Mouse (Mus musculus): ENCODE results near the gene Tmem119. TPM values are rescaled to one million over a fixed set of nuclear protein-coding genes. Genes with fewer than 3 reads are reported as not detected.
A peak's percentile ranks its signal among the peaks of the same experiment; 100 is the strongest.
"Not testable (repeated sequence)": the region's sequence is repeated elsewhere in the genome, so short reads cannot be mapped to it uniquely, and the experiment has no call there.

Tmem119 gene
- polyA plus RNA-seq, 1 experiment from 2014 or later, result 242 TPM

DNA sequence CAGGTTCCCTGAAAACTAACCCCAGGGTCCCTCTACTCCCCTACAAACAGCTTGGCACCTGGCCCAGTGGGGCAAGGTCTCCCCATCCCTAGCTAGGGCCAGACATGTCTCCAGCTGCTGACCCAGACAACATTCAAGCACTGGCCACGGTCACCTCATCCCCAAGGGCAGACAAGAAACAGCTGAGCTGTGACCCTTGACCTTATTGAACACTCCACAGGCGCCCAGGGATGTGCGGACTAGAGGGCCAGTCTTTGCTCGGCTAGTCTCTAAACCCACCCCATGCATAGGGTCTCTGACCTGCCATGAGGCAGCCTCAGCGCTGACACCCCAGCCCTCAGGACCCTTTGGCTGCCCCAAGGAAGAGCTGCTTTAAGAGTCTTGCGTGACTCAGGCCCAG, 11.7 kb downstream of the Tmem119 start:
- Histone ChIP-seq H3K9me3 (no peaks in the 10 kb centered on the region), H3K36me3 (peaks cover 15% of the 10 kb centered on the region), H3K27ac (peak overlapping the region; percentile 97), H3K9ac (replicated peaks) (no peak overlapping the region), H3K4me2 (peak overlapping the region; percentile 31), H3K27me3 (no peaks in the 10 kb centered on the region), H3K4me3 (replicated peaks) (0 out of 2 replicates have a peak overlapping the region, but pooled peaks have one; percentile 3), H3K4me1 (replicated peaks) (peaks cover 85% of the 10 kb centered on the region)
- peak; percentile 20; the same call in 1 of the 2 replicates for ATAC-seq (ENCODE audit: insufficient number of reproducible peaks, insufficient read depth, low FRiP score, low TSS enrichment, low read depth)
- 19% methylated on average over 6 of the region's 6 CpGs for WGBS

DNA sequence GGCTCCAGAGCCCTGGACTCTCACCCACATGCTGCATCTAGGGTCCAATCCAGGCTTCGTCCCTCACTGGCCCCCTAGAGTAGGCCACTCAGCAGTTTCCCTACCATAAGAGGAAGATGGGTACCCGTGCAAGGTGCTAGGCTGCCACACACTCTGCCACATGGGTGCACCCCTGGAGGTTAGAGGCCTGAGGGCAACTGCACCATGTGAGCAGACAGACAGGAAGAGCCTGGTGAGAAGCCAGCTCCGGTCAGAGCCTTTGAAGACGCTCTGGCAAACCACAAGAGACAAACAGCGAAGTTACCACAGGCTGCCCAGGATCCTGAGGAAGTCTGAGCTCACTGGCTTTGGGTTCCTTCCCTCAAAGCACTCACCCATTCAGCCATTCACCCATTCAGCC, 13.3 kb downstream of the Tmem119 start:
- 71% methylated on average over 5 of the region's 5 CpGs for WGBS
- Histone ChIP-seq H3K9ac (replicated peaks) (no peak overlapping the region), H3K4me3 (replicated peaks) (no peak overlapping the region), H3K9me3 (no peaks in the 10 kb centered on the region), H3K27ac (0 out of 2 replicates have a peak overlapping the region, but pooled peaks have one; percentile 35), H3K27me3 (no peaks in the 10 kb centered on the region), H3K4me2 (no peak overlapping the region), H3K4me1 (replicated peaks) (peaks cover 83% of the 10 kb centered on the region), H3K36me3 (no peaks in the 10 kb centered on the region)
- no peak for ATAC-seq (ENCODE audit: insufficient number of reproducible peaks, insufficient read depth, low FRiP score, low TSS enrichment, low read depth)

DNA sequence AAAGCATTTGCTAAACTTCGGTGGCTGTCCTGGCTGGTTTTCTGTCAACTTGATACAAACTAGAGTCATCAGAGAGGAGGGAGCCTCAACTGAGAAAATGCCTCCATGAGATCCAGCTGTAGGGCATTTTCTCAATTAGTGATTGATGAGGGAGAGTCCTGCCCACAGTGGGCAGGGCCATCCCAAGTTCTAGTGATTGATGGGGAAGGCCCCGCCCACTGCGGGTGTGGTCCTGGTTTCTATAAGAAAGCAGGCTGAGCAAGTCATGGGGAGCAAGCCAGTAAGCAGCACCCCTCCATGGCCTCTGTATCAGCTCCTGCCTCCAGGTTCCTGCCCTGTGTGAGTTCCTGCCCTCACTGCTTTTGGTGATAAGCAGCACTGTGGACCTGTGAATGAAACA, 16.2 kb downstream of the Tmem119 start:
- 27% methylated on average over 3 of the region's 3 CpGs for WGBS
- not testable (repeated sequence) for ATAC-seq (ENCODE audit: insufficient number of reproducible peaks, insufficient read depth, low FRiP score, low TSS enrichment, low read depth); H3K36me3 ChIP-seq; H3K4me3 ChIP-seq (replicated peaks); H3K9me3 ChIP-seq; H3K27me3 ChIP-seq
- peak overlapping the region; percentile 93 for H3K27ac ChIP-seq
- H3K4me1 ChIP-seq (replicated peaks), result peaks cover 71% of the 10 kb centered on the region
- peak overlapping the region; percentile 43 for H3K4me2 ChIP-seq
- H3K9ac ChIP-seq (replicated peaks), result 0 out of 2 replicates have a peak overlapping the region, but pooled peaks have one; percentile 34

DNA sequence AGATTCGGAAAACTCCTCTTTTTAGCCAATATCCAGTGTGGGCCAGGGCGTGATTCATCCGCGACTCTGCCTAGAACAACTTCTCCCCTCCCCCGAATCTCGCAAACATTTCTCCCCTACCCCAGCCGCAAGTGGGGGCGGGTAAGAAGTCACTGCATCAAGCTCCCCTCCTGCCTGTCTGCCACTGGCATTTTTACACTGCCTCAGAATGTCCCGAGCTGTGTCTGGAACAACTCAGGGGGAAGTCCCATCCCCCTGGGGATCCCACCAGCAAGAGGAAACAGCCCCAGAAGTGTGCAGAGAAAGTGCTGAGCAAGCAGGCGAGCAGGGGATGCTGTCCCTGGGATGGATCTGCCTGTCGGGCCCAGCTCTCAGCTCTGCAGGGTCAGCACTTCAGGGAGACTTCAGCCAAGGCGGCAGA, 16.7 kb downstream of the Tmem119 start:
- Histone ChIP-seq H3K36me3 (peaks cover 3% of the 10 kb centered on the region; the same call in 1 of the 2 replicates), H3K9me3 (no peaks in the 10 kb centered on the region), H3K27me3 (no peaks in the 10 kb centered on the region), H3K9ac (replicated peaks) (peak overlapping the region; percentile 34; the same call in 1 of the 2 replicates), H3K4me1 (replicated peaks) (peaks cover 66% of the 10 kb centered on the region), H3K27ac (peak overlapping the region; percentile 93), H3K4me2 (peak overlapping the region; percentile 43), H3K4me3 (replicated peaks) (no peak overlapping the region)
- 7% methylated on average over 12 of the region's 12 CpGs for WGBS
- no peak for ATAC-seq (ENCODE audit: insufficient number of reproducible peaks, insufficient read depth, low FRiP score, low TSS enrichment, low read depth)

DNA sequence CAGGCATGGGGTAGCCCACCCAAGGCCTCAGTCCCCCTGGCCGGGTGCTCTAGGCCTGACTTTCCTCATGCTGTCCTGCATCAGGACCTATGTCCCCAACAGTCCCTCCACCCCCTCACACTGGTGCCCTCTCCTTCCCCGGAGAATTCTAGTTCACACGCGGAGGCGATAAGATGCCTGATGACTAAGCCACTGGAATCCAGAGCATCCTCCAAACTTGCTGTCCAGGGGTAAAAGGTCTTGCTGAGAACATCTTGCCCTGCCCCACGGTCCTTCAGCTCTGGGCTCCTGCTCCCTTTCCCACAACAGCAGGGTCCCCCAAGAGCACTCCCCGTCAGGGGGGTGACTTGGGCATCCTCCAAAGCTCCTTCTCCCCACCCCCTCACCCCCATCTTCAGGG, 17.7 kb downstream of the Tmem119 start:
- Histone ChIP-seq H3K36me3 (peaks cover 12% of the 10 kb centered on the region; the same call in 1 of the 2 replicates), H3K27ac (peak overlapping the region; percentile 93), H3K27me3 (no peaks in the 10 kb centered on the region), H3K4me2 (no peak overlapping the region), H3K4me3 (replicated peaks) (no peak overlapping the region), H3K9me3 (no peaks in the 10 kb centered on the region), H3K9ac (replicated peaks) (no peak overlapping the region), H3K4me1 (replicated peaks) (peaks cover 56% of the 10 kb centered on the region)
- ATAC-seq (ENCODE audit: insufficient number of reproducible peaks, insufficient read depth, low FRiP score, low TSS enrichment, low read depth), result no peak
- 93% methylated on average over 7 of the region's 7 CpGs for WGBS

DNA sequence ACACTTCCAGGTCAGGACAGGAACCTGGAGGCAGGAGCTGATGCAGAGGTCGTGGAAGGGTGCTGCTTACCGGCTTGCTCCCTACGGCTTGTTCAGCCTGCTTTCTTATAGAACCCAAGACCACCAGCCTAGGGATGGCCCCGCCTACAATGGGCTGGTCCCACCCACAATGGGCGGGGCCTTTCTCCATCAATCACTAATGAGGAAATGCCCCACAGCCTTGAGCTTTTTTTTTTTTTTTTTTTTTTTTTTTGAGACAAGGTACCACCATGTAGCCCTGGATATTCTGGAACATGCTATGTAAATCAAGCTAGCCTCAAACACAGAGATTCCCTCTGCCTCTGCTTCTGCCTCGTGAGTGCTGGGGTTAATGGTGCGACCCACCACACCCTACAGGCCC, 18.4 kb downstream of the Tmem119 start:
- no peak for ATAC-seq (ENCODE audit: insufficient number of reproducible peaks, insufficient read depth, low FRiP score, low TSS enrichment, low read depth)
- Histone ChIP-seq H3K27me3 (no peaks in the 10 kb centered on the region), H3K9ac (replicated peaks) (no peak overlapping the region), H3K4me3 (replicated peaks) (no peak overlapping the region), H3K9me3 (no peaks in the 10 kb centered on the region), H3K4me1 (replicated peaks) (peaks cover 48% of the 10 kb centered on the region), H3K27ac (peak overlapping the region; percentile 70), H3K36me3 (peaks cover 18% of the 10 kb centered on the region), H3K4me2 (no peak overlapping the region)
- 80% methylated on average over 7 of the region's 7 CpGs for WGBS

DNA sequence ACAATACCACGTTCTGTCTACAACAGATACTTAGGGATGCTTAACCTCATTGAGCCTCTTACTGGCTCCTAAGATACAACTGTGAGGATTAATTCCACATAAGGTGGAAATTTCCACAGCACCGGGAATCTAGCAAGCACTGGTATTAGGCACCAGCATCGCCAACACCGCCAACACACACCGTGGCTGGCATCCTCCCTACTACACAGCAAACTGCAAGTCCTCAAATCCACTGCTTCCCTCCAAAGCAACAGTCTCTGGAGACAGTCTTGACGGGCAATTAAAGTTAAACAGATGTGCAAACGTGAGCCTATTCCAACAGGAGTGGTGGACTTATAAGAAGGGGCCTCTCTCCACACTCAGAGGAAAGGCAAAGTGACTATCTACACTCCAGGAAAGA, 19.1 kb downstream of the Tmem119 start:
- Histone ChIP-seq H3K4me3 (replicated peaks) (no peak overlapping the region), H3K9me3 (no peaks in the 10 kb centered on the region), H3K27me3 (no peaks in the 10 kb centered on the region), H3K4me1 (replicated peaks) (peaks cover 42% of the 10 kb centered on the region), H3K9ac (replicated peaks) (no peak overlapping the region), H3K36me3 (peaks cover 24% of the 10 kb centered on the region), H3K4me2 (no peak overlapping the region), H3K27ac (peak overlapping the region; percentile 70)
- no peak for ATAC-seq (ENCODE audit: insufficient number of reproducible peaks, insufficient read depth, low FRiP score, low TSS enrichment, low read depth)
- 61% methylated on average over 7 of the region's 7 CpGs for WGBS

DNA sequence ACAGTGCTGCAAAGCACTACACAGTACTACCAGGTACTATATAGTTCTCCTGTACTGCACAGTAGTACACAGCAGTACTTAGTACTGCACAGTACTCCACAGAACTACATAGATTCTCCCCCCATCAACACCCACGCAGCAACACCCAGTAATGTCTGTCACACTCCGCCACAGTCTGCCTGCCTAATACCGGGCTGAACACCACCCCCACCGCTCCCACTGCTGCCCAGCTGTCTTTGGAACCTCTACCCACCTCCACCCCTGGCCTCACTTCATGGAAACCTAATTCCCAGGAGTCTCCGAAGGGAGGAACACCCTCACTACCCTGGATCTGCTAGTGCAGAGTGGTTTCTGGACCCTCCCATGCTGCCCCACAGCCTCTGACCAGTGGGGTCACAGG, 19.6 kb downstream of the Tmem119 start:
- Histone ChIP-seq H3K27me3 (no peaks in the 10 kb centered on the region), H3K9me3 (no peaks in the 10 kb centered on the region), H3K27ac (peak overlapping the region; percentile 70), H3K9ac (replicated peaks) (no peak overlapping the region), H3K4me1 (replicated peaks) (peaks cover 40% of the 10 kb centered on the region), H3K36me3 (peaks cover 29% of the 10 kb centered on the region), H3K4me2 (no peak overlapping the region), H3K4me3 (replicated peaks) (no peak overlapping the region)
- 81% methylated on average over 5 of the region's 5 CpGs for WGBS
- no peak for ATAC-seq (ENCODE audit: insufficient number of reproducible peaks, insufficient read depth, low FRiP score, low TSS enrichment, low read depth)

DNA sequence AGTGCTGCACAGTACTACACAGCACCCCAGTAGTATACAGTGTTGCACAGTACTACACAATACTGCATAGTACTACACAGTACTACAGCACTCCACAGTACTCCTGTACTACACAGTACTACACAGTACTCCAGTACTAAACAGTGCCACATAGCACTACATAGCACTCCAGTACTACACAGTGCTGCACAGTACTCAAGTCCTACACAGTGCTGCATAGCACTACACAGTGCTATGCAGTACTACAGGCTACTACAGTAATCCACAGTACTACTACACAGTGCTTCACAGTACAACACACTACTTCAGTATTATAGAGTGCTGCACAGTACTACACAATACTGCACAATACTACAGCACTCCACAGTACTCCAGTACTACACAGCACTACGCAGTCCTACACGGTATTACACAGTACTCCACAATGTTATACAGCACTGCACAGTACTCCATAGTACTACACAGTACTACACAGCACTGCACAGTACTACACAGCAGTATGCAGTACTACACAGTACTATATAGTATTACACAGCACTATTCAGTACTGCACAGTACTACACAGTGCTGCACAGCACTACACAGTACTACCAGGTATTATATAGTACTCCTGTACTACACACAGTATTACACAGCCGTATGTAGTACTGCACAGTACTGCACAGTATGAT, 20.1 kb downstream of the Tmem119 start:
- H3K4me3 ChIP-seq (replicated peaks), result no peak overlapping the region
- no peak overlapping the region for H3K4me2 ChIP-seq
- peak overlapping the region; percentile 70 for H3K27ac ChIP-seq
- peaks cover 40% of the 10 kb centered on the region for H3K4me1 ChIP-seq (replicated peaks)
- no peaks in the 10 kb centered on the region for H3K9me3 ChIP-seq
- no peaks in the 10 kb centered on the region for H3K27me3 ChIP-seq
- H3K36me3 ChIP-seq, result peaks cover 33% of the 10 kb centered on the region
- no peak overlapping the region for H3K9ac ChIP-seq (replicated peaks)
- ATAC-seq (ENCODE audit: insufficient number of reproducible peaks, insufficient read depth, low FRiP score, low TSS enrichment, low read depth), result no peak; the same call in 1 of the 2 replicates
- 92% methylated on average over 3 of the region's 3 CpGs for WGBS

DNA sequence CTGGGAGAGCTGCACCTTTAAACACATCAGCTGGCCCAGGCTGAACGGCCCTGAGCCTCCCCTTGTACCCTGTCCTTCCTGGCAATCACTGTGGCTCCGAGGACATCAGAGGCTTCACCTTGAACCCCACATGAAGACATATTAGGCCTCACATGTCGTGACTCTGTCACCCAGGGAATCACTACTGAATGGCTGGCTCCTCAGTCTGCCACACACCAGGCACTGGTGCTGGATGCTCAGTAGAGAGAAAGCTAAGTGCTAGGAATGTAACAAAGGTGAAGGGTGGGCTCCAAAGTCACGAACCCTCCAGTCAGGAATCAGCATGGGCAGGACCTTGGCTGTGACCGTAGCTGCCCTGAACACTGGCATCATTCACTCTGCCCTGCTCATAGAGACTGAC, 20.7 kb downstream of the Tmem119 start:
- 0 out of 2 replicates have a peak overlapping the region, but pooled peaks have one; percentile 30 for H3K27ac ChIP-seq
- no peak for ATAC-seq (ENCODE audit: insufficient number of reproducible peaks, insufficient read depth, low FRiP score, low TSS enrichment, low read depth)
- 79% methylated on average over 5 of the region's 5 CpGs for WGBS
- no peak overlapping the region for H3K4me3 ChIP-seq (replicated peaks)
- no peak overlapping the region for H3K9ac ChIP-seq (replicated peaks)
- H3K4me1 ChIP-seq (replicated peaks), result peaks cover 36% of the 10 kb centered on the region
- no peaks in the 10 kb centered on the region for H3K27me3 ChIP-seq
- no peak overlapping the region for H3K4me2 ChIP-seq
- H3K36me3 ChIP-seq, result peaks cover 40% of the 10 kb centered on the region
- H3K9me3 ChIP-seq, result no peaks in the 10 kb centered on the region

DNA sequence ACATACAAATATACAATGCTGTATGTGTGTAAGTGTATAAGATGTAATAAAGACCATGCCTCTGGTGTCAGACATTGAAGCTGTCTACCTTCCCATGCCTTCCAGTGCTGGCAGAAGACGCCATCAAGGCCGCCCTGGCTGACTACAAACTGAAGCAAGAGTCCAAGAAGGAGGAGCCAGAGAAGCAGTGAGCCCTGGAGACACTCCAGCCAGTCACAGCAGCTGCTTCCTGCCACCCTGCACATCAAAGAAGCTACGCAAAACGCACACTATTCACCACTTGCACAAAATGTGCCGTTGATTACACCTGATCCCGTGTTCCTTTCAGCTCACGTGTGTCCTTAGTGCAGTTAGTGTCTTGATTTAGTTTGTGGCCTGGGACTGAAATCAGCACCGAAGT, 22.6 kb downstream of the Tmem119 start:
- not testable (repeated sequence) for H3K9me3 ChIP-seq; H3K4me2 ChIP-seq; ATAC-seq (ENCODE audit: insufficient number of reproducible peaks, insufficient read depth, low FRiP score, low TSS enrichment, low read depth); H3K27ac ChIP-seq; H3K27me3 ChIP-seq; H3K4me3 ChIP-seq (replicated peaks); H3K9ac ChIP-seq (replicated peaks)
- Histone ChIP-seq H3K36me3 (peaks cover 44% of the 10 kb centered on the region), H3K4me1 (replicated peaks) (peaks cover 27% of the 10 kb centered on the region)
- WGBS, result 84% methylated on average over 8 of the region's 8 CpGs

DNA sequence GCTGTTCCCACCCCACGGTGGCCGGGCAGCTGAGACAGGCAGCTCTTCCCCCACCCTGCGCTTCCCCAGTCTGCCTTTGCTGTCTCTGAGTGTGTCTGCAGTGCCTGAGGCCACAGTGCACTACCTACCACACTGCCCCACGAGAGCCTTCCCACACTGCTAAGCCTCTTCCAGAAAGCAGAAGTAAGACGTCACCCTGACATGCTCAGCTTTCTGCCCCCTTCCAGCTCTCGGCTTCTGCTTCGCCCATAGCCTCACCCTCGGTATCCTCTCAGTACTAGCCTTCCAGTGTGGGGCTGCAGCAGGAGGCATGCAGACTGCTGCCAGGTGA, 23.5 kb downstream of the Tmem119 start:
- H3K4me2 ChIP-seq, result no peak overlapping the region
- no peaks in the 10 kb centered on the region for H3K9me3 ChIP-seq
- H3K27me3 ChIP-seq, result no peaks in the 10 kb centered on the region
- peaks cover 44% of the 10 kb centered on the region for H3K36me3 ChIP-seq
- WGBS, result 88% methylated on average over 8 of the region's 8 CpGs
- ATAC-seq (ENCODE audit: insufficient number of reproducible peaks, insufficient read depth, low FRiP score, low TSS enrichment, low read depth), result no peak
- no peak overlapping the region for H3K4me3 ChIP-seq (replicated peaks)
- H3K4me1 ChIP-seq (replicated peaks), result peaks cover 21% of the 10 kb centered on the region
- no peak overlapping the region for H3K27ac ChIP-seq
- no peak overlapping the region for H3K9ac ChIP-seq (replicated peaks)
